In genomic region chr16:94631984-94632383, GRCm38 (mm10) we compare ENCODE assay signal across 8 mouse cellular contexts.
DNase-seq lines count a peak whose midpoint lies in the region; ATAC-seq and TF ChIP-seq lines count a peak whose summit lies in the region.

No protein-coding gene starts in this region.

- H3K9ac ChIP-seq in hindbrain, embryonic 13.5 days, result no peak overlapping the region

- H3K4me2 ChIP-seq in hindbrain, embryonic 13.5 days, result no peak overlapping the region

- TF ChIP-seq POLR2A in bone marrow macrophage, adult 2 months (IDR thresholded peaks at IDR 0.05; ENCODE audit: borderline replicate concordance, low read depth, low read length), result no peak
- TF ChIP-seq POLR2A in thymus, adult 2 months (IDR thresholded peaks at IDR 0.05; ENCODE audit: control insufficient read depth, extremely low read depth, insufficient read depth, low read length, poor library complexity), result no peak

- TF ChIP-seq CTCF in bone marrow macrophage, adult 2 months (IDR thresholded peaks at IDR 0.05; ENCODE audit: low read depth, low read length), result no peak
- TF ChIP-seq CTCF in thymus, adult 2 months (IDR thresholded peaks at IDR 0.05; ENCODE audit: borderline replicate concordance, control insufficient read depth, extremely low read depth, insufficient read depth, low read length, poor library complexity), result no peak

- no peak overlapping the region for H3K4me3 ChIP-seq in bone marrow macrophage, adult 2 months (ENCODE audit: insufficient read depth, low read length)
- no peak overlapping the region for H3K4me3 ChIP-seq in hindbrain, embryonic 13.5 days
- H3K4me3 ChIP-seq in thymus, adult 2 months (ENCODE audit: control insufficient read depth, insufficient read depth, low read length), result no peak overlapping the region

- H3K9me3 ChIP-seq in hindbrain, embryonic 13.5 days, result no peaks in the 10 kb centered on the region

- H3K36me3 ChIP-seq in hindbrain, embryonic 13.5 days, result no peaks in the 10 kb centered on the region
- no peaks in the 10 kb centered on the region for H3K36me3 ChIP-seq in thymus, adult 2 months (ENCODE audit: control insufficient read depth, insufficient read depth, low read length)

- peak; percentile 95 for ATAC-seq in frontal cortex, adult (ENCODE audit: low TSS enrichment)
- peak; percentile 76 for ATAC-seq in erythroblast, adult 5-6 weeks (replicated peaks; ENCODE audit: low FRiP score, poor library complexity, severe bottlenecking)
- ATAC-seq in hindbrain, embryonic 13.5 days (ENCODE audit: low FRiP score), result peak; percentile 91

- peak overlapping the region; percentile 40 for H3K27ac ChIP-seq in bone marrow macrophage, adult 2 months (ENCODE audit: insufficient read depth, low read depth, low read length)
- H3K27ac ChIP-seq in hindbrain, embryonic 13.5 days, result peak overlapping the region; percentile 71
- no peak overlapping the region for H3K27ac ChIP-seq in thymus, adult 2 months (ENCODE audit: control insufficient read depth, insufficient read depth, low read length)

- peaks cover 35% of the 10 kb centered on the region for H3K4me1 ChIP-seq in bone marrow macrophage, adult 2 months (ENCODE audit: control insufficient read depth, insufficient read depth, low read length)
- peaks cover 37% of the 10 kb centered on the region for H3K4me1 ChIP-seq in hindbrain, embryonic 13.5 days (replicated peaks)
- H3K4me1 ChIP-seq in thymus, adult 2 months (replicated peaks; ENCODE audit: control insufficient read depth, insufficient read depth, low read length), result peaks cover 10% of the 10 kb centered on the region

- no peaks in the 10 kb centered on the region for H3K27me3 ChIP-seq in hindbrain, embryonic 13.5 days
- no peaks in the 10 kb centered on the region; the same call in 1 of the 2 replicates for H3K27me3 ChIP-seq in thymus, adult 2 months (ENCODE audit: control insufficient read depth, insufficient read depth, low read length)

- no peak for DNase-seq in frontal cortex, postnatal 25 days (ENCODE audit: low spot score in 2 of 2)
- DNase-seq in layer of hippocampus, adult 9-10 months (ENCODE audit: low spot score), result peak; percentile 60
- peak; percentile 81 for DNase-seq in mesoderm, embryonic 11.5 days (ENCODE audit: low read depth, low spot score)
- DNase-seq in thymus, adult 2 months, result peak; percentile 43

- 3% methylated on average over 5 of the region's 5 CpGs for WGBS in hindbrain, embryonic 13.5 days
- WGBS in thymus, adult 2 months, result 17% methylated on average over 5 of the region's 5 CpGs

Comparison
In these comparisons a context has a peak if more than half of its experiments do, and no peak if none do; other contexts are left out.
1. DNase-seq: peak in layer of hippocampus, adult 9-10 months (single experiment), mesoderm, embryonic 11.5 days (single experiment) and thymus, adult 2 months (single experiment); none in frontal cortex, postnatal 25 days (0 of 2).
2. Peak in every context shown above with its lines, with median percentiles within 50 percentile points of each other: ATAC-seq.